Mouse (Mus musculus): ENCODE measurements around the gene Disc1.

DNA sequence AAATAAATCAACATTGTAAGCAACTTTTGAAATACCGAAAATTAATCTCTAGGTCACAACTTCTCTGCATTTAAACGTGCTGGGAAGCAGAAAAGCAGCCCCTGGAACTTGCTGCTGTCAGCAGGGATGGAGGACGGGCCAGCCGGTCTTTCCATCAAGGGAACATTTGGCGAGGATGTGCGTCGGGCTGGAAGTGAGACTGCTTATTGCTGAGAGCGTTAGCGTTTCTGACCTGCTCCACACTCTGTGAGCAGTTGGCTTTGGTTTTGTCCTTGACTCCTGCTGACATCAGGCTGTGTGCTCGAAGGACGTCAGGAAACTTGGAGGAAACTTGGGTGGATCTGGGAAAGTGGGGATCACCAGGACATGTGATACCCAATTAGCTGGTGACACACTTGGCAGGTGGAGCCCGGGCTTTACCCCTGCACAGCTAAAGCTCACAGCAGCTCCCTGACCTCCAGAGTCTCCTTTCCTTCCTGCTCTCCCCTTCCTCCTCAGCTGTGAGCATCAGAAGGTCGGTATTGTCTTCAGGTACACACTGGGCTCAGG lies 158.7 kb downstream of the Disc1 start:
- TF ChIP-seq CTCF (conservative IDR thresholded peaks at IDR 0.05 in 1 of 2, IDR thresholded peaks at IDR 0.05 in 1 of 2; ENCODE audit: low read depth in 2 of 2, low read length in 2 of 2) (no peak), POLR2AphosphoS2 (IDR thresholded peaks at IDR 0.05; ENCODE audit: low read depth, low read length) (no peak), POLR2A (IDR thresholded peaks at IDR 0.05; ENCODE audit: low read depth, low read length) (no peak), TCF12 (IDR thresholded peaks at IDR 0.05; ENCODE audit: low read depth, low read length) (no peak), JUND (conservative IDR thresholded peaks at IDR 0.05; ENCODE audit: low read depth, low read length) (no peak), EP300 (IDR thresholded peaks at IDR 0.05; ENCODE audit: low read length) (no peak), MXI1 (IDR thresholded peaks at IDR 0.05; ENCODE audit: low read depth, low read length) (no peak), ZNF384 (IDR thresholded peaks at IDR 0.05; ENCODE audit: low read depth, low read length) (no peak), UBTF (IDR thresholded peaks at IDR 0.05; ENCODE audit: low read depth, low read length) (no peak), MAX (IDR thresholded peaks at IDR 0.05; ENCODE audit: low read length) (no peak), KAT2A (IDR thresholded peaks at IDR 0.05; ENCODE audit: insufficient replicate concordance, low read length) (no peak), RCOR1 (conservative IDR thresholded peaks at IDR 0.05; ENCODE audit: low read depth, low read length) (no peak), IRF4 (IDR thresholded peaks at IDR 0.05; ENCODE audit: low read depth, low read length) (no peak)
